Mouse (Mus musculus): ENCODE results near the gene Tbr1.
A peak's percentile ranks its signal among the peaks of the same experiment; 100 is the strongest.

Tbr1 gene

GRCm38 (mm10) chr2:61802656-61803251 lies at the start of gene Tbr1:
Tbr1 (plus strand) TSS chr2:61802930.
- DNase-seq (ENCODE audit: low spot score in 2 of 2) = no peak

GRCm38 (mm10) chr2:61754989-61755388 lies 47.7 kb upstream of the Tbr1 start:
- DNase-seq (ENCODE audit: low spot score in 2 of 2) = no peak

- DNase-seq (ENCODE audit: low spot score in 2 of 2) = no peak
These were observed 43.4 kb upstream of the Tbr1 start for GRCm38 (mm10) chr2:61759234-61759855.

GRCm38 (mm10) chr2:61760044-61760443 lies 42.7 kb upstream of the Tbr1 start:
- no peak for DNase-seq (ENCODE audit: low spot score in 2 of 2)

GRCm38 (mm10) chr2:61764470-61765105 lies 38.1 kb upstream of the Tbr1 start:
- DNase-seq (ENCODE audit: low spot score in 2 of 2) = no peak

GRCm38 (mm10) chr2:61765526-61765925 lies 37.2 kb upstream of the Tbr1 start:
- no peak for DNase-seq (ENCODE audit: low spot score in 2 of 2)

- no peak for DNase-seq (ENCODE audit: low spot score in 2 of 2)
These were observed 21.9 kb upstream of the Tbr1 start for GRCm38 (mm10) chr2:61780794-61781193.

- no peak for DNase-seq (ENCODE audit: low spot score in 2 of 2)
These were observed 7.8 kb upstream of the Tbr1 start for GRCm38 (mm10) chr2:61794960-61795359.

GRCm38 (mm10) chr2:61798048-61798447 lies 4.7 kb upstream of the Tbr1 start:
- no peak for DNase-seq (ENCODE audit: low spot score in 2 of 2)

GRCm38 (mm10) chr2:61803443-61804367 lies 975 bp downstream of the Tbr1 start:
- no peak for DNase-seq (ENCODE audit: low spot score in 2 of 2)

- DNase-seq (ENCODE audit: low spot score in 2 of 2) = peak in 1 of 2 experiments; percentile 52
These were observed 1.7 kb downstream of the Tbr1 start for GRCm38 (mm10) chr2:61804382-61804840.

- no peak for DNase-seq (ENCODE audit: low spot score in 2 of 2)
These were observed 2.3 kb downstream of the Tbr1 start for GRCm38 (mm10) chr2:61804841-61805540.

GRCm38 (mm10) chr2:61805541-61806345 lies 3.0 kb downstream of the Tbr1 start:
- DNase-seq (ENCODE audit: low spot score in 2 of 2) = no peak

GRCm38 (mm10) chr2:61806346-61806825 lies 3.7 kb downstream of the Tbr1 start:
- no peak for DNase-seq (ENCODE audit: low spot score in 2 of 2)

GRCm38 (mm10) chr2:61807151-61807550 lies 4.4 kb downstream of the Tbr1 start:
- peak in 1 of 2 experiments; percentile 38 for DNase-seq (ENCODE audit: low spot score in 2 of 2)

- DNase-seq (ENCODE audit: low spot score in 2 of 2) = no peak
These were observed 5.1 kb downstream of the Tbr1 start for GRCm38 (mm10) chr2:61807781-61808180.

- no peak for DNase-seq (ENCODE audit: low spot score in 2 of 2)
These were observed 6.0 kb downstream of the Tbr1 start for GRCm38 (mm10) chr2:61808776-61809175.

- no peak for DNase-seq (ENCODE audit: low spot score in 2 of 2)
These were observed 6.7 kb downstream of the Tbr1 start for GRCm38 (mm10) chr2:61809381-61809780.

- no peak for DNase-seq (ENCODE audit: low spot score in 2 of 2)
These were observed 8.0 kb downstream of the Tbr1 start for GRCm38 (mm10) chr2:61810751-61811150.

GRCm38 (mm10) chr2:61811163-61811506 lies 8.4 kb downstream of the Tbr1 start:
- DNase-seq (ENCODE audit: low spot score in 2 of 2) = no peak
